Mouse (Mus musculus) mouse trophoblast stem cell (cell line): ENCODE measurements around the gene Wdr34.
"Not testable (repeated sequence)": the region's sequence is repeated elsewhere in the genome, so short reads cannot be mapped to it uniquely, and the experiment has no call there.

Experiments used
- in situ Hi-C, 2 experiments: fragments of 300-500 bp; cut with MseI, MboI; formaldehyde crosslinking; loops; 2 replicates in 1 of 2; 3 replicates in 1 of 2; pipeline ENCODE4 v1.15.1; 2025

Gene Wdr34

DNA sequence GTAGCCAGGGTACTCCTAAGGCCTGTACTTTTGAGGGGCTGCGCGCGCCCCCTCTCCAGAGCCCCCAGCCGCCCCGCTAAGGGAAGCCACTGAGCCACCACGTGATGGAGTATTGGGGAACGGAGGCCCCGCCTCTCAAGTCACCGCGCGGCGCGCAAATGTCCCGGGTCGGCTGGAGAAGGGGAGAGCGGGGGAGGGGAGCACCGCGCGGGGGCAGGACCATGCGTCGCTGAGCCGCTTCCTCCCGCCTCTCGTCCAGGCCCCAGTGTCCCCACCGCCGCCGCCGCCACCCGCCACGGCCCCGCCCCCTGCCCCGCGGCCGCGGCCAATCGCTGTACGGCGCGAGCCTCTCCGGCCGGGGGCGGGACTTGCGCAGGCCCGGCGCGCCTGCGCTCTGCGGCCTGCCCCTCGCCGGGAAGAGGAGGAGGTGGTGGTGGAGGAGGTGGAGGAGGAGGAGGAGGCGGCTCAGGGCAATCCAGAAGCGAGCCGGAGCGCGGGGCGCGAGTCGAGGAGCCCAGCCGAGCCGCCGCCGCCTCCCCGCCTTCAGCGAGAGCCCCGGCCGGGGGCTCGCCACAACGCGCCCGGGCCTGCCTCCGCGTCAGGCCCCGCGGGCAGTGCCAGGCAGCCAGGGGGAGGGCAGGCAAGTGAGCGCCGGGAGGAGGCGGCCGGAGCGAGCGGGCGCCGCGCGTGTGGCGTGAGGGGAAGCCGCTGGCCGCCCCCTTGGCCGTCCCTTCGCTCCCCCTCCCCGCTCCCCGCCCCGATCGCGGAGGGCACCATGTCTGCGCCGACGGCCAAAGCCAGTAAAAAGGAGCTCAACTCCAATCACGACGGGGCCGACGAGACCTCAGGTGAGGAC is 17.6 kb upstream of the Wdr34 start:
- in situ Hi-C loops = no loop called here

DNA sequence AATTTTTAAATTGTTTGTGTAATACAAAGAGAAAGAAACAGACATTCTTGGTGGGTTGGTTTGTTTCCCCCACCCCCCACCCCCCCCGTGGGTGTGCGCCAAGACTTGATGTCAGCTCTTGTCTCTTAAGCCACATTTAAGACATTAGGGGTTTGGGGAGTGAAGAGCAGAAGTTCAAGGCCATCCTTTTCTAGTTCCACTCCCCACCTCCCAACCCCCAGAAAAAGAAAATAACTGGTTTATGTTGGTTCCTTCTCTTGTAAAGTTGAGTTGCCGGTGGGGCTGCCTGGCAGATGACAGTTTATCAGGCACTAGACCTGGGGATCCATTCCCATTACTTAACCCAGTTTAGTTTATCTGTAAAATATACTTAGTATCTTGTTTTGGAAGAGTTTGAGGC is 15.6 kb upstream of the Wdr34 start:
- in situ Hi-C loops = no loop called here

DNA sequence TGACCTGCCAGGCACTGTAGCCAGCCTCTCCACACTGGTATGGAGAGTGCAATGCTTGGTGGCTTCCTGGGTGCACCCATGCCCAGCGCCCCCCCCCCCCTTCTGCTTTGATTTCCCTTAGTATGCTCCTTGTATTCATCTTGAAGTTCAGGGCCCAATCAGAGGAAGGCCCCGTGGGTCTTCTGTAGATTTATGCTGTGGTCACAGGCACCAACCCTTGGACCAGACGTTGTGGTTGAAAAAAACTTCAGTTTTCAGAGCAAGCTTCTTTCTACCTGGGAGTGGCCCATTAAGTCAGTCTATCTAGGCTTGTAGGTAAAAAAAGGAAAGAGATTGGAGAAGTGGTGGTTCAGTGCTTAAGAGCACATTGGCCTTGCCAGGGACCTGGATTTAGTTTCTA is 15.1 kb upstream of the Wdr34 start:
- in situ Hi-C loops = no loop called here

DNA sequence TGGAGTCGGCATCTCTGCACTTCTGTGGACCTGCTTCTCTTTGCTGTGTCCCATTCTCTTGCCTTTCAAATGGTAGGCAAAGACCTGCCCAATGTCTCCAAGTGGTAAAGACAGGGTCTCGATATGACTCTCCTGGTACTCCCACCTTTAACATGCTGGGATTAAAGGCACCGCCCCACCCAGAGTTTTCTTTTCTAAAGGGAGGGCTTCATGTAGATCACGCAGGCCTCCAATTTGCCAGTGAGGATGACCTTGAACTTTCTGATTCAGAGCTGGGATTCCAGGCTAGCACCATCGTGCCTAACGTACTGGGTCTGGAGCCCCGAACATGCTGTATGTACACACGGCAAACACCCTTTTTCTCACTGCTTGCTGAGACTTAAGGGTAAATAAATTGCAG is 14.6 kb upstream of the Wdr34 start:
- in situ Hi-C loops = no loop called here

DNA sequence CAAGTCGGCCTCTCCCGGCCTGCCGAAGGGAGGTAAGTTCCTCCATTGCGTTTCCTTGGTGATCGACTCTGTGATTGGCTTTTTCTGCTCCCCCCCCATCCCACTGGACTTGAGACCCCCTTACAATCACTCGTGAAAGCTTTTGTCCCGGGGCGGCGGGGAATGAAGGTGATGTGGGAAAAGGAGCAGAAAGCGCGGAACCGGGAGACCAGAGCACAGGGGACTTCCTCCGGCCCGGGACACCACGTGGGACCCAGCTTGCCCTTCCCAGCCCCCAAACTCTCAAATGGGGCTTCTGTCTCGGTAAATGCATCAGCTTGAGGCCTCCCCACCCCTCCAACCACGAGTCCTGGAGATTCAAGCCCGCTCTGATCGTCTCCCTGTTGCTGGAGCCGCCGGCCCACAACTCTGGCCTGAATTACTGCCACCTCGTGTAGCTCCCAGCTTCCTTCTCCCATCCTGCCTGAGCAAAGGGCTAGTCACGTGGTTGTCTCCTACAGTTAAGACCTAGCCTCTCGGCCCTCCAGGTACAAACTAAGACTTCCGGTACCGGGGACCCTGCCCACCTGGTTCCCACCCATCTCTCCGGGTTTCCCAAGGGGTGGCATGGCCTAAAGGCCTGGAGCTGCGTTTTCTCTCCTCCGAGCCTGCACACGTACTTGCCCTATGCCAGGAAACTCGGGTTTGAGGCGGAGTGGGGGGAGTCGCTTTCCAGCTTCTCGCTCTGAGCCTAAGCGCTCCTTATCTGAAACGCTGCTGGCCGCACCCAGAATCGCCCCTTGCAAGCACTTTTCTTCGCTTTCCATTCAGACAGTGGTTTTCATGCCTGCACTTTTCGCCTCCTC is 13.8 kb upstream of the Wdr34 start:
- in situ Hi-C loops = no loop called here

DNA sequence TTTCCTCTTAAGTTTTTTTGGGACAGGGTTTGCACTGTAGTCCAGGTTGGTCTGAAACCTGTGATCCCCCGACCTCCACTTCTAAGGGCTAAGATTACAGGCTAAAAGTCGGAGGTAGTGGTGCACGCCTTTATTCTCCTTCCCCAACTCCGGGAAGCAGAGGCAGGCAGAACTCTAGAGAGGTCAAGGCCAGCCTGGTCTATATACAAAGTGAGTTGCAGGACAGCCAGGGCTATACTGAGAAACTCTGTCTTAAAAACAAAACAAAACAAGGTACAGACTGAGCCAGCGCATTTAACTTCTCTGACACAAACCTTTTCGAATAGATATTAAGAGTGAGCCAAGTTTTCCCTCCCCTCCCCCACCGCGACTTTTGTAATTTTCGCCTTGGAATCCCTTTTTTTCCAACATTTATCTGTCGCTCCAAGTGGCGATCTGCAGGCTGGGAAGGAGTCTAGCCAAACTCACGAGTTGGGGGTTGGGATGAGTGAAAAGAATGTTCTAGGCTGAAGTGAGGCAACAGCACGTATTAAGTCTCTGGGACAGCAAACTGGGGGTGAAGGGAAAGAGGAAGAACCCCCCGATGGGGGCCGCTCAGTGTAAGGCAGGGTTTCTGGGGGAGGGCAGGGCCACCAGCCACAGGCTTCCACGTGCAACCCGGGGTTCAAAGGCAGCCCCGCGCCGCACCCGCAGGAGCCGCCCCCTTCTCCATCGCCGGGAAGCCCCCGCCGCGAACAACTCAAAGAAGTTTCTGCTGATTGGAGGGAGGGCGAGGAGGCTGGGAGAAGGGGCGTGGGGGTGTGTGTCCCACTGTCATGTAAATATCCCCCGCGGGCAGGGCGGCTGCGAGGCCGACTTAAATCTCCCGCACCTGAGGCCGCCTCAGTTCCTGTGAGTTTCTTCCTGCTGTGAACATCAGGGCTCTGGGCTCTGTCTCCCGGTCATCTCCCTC is 12.8 kb upstream of the Wdr34 start:
- in situ Hi-C loops = no loop called here

DNA sequence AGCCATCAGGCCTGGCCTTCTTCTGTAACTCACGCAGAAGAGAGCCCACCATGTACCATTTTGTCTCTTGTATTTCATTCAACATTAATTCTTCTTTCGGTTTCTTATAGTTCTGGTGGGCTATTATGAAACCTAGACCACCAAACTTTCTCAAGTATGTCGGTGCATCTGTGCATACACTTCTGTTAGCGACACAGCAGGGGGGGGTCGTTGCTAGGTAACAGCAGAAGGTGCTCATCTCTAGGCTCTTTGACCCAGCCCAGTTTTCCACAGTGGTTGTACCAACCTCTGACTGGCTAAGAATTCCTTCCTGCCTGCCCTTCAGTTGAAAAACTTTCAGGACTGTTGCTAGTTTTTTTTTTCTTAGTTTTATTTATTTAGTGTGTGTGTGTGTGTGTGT is 9.7 kb upstream of the Wdr34 start:
- in situ Hi-C loops = no loop called here

DNA sequence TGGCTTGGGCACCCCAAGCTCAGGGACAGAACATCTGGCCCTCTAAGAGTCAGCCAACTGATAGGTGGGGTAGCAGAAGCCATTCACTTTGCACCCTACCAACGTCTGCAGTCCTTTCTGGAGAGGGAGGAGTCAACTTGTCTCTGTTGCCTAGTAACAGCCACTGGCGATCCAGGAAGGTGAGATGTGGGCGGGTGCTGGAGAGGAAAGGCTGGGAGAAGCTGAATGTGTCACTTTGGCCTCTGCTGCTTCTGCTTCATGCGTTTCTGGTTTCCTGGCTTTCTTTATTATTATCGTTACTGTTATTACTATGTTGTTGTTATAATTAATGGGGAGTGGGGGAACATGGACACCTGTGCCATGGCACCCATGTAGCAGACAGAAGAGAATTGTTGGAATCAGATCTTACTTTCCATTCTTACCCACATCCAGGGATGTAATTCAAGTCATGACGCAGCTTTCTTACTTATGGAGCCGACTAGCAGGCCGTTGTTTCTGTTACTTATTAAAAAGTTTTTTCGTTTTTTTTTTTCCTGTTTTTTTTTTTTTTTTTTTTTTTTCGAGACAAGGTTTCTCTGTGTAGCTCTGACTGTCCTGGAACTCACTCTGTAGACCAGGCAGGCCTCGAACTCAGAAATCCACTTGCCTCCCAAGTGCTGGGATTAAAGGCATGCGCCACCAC is 8.7 kb upstream of the Wdr34 start, which contains the start of gene Set:
TSS of gene Set (plus strand) at position 156 of the 682 bp plus-strand sequence.
- in situ Hi-C loops = no loop called here

DNA sequence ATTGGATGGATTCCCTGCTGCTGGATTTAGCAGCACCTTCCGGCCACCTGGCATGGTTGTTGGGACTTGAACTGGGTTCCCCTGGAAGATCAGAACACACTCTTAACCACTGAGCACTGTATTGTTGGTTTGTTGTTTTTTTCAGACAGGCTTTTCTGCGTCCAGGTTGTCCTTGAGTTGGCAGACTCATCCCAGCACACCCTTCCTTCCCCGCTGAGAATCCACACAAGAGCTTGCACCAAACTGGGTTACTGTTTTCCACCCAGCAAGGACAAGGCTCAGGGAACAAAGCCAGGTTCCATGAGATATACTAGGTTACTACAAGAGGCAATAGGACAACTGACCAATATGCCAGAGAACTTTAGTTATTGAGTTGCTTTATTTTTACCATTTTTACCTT is 8.1 kb upstream of the Wdr34 start:
- in situ Hi-C loops = no loop called here

DNA sequence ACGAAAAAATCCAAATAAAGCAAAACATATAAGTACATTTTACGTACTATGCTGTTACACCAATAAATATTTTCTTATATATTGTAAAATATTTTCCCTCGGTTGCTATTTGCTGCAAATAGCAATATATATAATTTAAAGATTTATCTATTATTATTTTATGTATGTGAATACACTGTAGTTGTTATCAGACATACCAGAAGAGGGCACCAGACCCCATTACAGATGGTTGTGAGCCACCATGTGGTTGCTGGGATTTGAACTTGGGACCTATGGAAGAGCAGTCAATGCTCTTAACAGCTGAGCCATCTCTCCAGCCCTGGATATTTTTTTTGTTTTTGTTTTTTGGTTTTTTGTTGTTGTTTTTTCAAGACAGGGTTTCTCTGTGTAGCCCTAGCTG is 6.6 kb upstream of the Wdr34 start:
- in situ Hi-C loops = not testable (repeated sequence)

DNA sequence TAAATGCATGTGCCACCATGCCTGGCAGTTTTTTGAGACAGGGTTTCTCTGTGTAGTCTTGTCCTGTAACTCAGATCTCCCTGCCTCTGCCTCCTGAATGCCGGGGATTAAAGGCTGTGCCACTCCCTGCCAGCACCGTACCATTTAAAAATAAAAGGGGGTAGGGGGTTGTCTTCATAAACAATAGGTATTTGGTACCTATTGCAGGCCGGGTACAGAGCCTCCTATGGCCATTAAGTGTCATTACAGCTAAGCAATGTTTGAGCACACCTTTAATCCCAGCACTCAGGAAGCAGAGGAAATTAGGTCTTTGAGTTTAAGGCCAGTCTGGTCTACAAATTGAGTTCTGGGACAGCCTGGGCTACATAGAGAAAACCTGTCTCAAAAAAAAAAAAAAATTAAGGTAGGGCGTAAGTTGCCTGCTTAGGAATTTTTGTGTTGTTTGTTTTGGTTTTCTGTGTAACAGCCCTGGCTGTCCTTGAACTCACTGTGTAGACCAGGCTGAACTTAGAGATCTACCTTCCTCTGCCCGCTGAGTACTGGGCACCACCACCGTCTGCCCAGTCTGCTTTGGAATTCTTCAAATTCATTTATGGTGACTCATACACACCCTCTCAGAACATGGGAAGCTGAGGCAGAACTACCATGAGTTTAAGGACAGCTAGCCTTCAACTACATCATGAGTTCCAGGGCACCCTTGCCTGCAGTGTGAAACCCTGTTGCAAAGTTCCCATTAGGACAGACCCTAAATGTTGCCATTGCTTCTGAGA is 3.5 kb upstream of the Wdr34 start:
- in situ Hi-C loops = no loop called here

DNA sequence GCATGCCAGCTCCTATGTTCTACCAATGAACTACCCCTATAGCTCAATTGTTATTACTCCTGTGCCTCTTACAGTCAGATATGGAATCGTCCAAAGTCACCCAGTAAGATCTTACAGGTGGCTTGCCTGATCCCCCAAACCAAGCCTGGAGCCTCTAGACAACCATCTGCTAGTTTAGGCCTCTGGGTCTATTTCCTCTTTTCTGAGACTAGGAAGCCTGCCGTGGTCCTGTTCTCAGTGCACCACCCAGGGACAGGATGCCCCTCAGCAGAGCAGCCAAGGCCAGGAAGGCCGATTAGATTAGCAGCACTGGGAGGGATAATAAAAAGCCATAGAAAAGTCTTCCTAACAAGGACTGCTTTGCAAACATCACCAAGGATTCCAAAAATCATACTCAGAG is 1.1 kb upstream of the Wdr34 start:
- in situ Hi-C loops = no loop called here

DNA sequence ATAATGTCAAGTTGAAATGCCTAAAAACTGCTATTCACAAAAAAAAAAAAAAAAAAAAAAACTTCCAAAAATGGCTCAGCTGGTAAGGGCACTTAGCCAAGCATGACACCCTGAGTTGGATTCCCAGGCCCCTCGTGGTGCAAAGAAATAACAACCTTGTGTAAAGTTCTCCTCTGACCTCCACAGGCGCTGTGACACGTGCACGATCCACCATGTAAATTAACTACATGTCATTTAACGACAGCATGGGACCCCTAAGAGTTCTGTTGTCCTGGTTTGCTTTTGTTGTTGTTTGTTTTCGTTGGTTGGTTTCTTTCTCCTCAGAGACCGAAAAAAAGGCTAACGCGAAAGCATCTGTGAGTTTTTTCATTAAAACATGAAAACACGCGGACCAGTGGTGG is 580 bp downstream of the Wdr34 start:
- in situ Hi-C loops = no loop called here

DNA sequence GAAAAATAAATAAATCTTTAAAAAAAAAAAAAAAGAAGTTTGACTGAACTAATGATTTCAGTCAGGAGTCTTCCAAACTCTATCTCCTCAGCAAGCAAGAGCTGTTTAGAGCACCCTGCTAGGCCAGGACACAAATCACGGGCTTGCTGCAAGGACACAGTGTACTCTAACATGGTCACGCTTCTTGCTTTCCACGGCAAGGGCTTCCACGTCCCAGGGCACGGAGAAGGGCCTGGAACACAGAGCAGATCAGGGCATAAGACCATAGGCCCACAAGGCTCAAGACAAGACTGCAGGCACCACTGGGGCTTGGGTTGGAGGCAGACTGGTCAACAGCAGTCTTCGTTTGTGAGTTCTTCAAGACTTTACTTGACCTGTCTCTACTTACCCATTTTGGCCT is 1.6 kb downstream of the Wdr34 start:
- in situ Hi-C loops = no loop called here

DNA sequence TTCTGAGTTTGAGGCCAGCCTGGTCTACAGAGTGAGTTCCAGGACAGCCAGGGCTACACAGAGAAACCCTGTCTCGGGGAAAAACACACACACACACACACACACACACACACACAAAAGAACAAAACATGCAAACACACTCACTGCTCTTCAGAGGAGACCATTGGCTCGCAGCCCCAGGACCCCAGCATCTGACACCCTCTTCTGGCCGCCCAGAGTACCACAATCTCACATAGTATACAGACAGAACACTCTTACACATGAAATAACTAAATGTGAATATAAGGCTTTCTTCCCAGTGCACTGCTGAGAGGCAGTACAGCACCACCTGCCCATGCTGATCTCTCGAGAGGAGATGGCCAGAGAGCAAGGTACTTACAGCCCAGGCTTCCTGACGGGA is 4.1 kb downstream of the Wdr34 start:
- in situ Hi-C loops = no loop called here

DNA sequence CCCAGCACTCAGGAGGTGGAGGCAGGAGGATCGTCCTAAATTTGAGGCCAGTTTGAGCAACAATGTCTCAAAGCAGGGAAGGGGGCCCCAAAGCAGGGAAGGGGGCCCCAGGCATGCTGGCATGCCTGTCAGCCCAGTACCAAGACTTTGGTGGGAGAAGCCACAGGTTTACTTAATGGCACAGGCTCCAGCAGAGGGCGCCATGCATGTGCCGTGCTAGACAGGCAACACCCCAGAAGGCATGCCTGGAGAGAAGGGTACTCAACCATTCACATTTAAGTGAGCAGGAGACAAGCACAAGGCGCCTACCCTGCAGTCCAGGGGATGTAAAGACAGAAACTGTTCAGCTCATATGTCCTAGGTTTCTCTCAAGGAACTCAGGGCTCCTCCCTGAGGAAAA is 6.2 kb downstream of the Wdr34 start:
- in situ Hi-C loops = no loop called here

DNA sequence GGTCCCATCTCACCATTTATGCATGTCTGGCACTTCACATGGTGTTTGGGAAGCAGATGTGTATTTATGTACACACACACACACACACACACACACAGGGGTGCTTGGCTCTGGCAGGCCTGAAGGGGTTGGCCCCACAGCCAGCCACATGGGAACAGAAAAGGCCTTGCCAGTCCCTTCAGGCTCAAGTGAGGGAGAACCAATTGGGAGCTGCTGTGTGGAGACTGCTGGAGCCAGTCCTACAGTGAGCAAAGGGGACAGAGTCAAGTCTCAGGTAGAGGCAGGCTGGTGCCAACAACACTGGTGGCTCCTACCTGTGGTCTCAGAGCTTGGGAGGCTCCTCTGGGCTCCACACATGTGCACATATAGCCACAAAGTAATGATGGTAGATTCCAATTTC is 9.0 kb downstream of the Wdr34 start:
- in situ Hi-C loops = no loop called here

DNA sequence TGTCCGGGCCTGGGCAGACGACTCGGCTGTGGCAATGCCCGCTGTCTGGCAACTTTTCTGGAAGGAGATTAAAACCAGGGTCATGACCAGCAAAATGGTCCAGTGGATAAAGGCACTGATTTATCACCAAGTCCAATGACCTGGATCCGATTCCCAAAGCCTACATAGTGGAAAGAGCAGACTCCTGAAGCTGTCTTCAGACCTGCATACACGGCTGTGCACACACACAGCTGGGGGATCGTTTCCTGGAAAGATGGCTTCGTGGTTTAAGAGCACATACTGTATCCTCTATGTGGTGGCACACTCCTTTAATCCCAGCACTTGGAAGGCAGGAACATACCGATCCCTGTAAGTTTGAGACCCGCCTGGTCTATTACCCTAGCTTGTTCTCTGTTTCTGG is 10.3 kb downstream of the Wdr34 start:
- in situ Hi-C loops = no loop called here

DNA sequence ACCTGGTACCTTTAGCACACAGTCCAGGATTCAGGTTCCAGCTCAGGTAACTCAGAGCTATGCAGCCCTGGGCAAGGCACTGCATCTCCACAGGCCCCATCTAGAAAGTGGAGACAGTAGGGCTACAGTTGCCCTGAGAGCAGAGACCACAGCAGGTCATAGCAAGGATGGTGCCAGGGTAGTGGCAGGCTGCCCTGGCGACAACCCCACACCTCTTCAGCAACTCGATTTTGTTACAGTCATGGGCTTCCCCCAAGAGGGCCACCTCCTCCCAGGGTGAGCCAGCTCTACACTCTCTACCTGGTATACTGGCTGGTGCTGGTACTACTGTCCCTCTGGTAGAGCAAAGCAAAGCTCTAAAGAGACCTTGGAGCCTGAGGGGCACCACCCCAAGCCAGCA is 10.9 kb downstream of the Wdr34 start:
- in situ Hi-C loops = no loop called here

DNA sequence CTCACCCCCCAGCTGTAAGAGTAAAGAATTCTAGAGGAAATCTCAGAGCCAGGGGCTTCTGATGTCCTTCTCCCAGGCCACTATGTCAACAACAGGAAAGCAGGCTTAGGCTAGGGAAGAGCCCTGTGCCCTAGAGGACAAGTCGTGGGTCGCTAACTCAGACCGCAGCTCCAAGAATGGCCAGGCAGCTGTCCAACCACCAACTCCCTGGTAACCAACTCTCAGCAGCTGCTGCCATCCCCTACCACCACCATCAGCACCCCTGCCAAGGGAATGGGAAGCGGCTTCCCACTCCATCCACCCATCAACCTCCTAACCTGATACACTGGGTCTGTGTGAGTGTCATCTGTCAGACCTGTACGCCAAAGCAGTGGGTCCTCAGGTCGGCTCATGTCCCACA is 15.7 kb downstream of the Wdr34 start:
- in situ Hi-C loops = no loop called here
